Mouse (Mus musculus) telencephalon, adult 2 months (tissue): ENCODE data around the gene Zfp655.
"Not testable (repeated sequence)": the region's sequence is repeated elsewhere in the genome, so short reads cannot be mapped to it uniquely, and the experiment has no call there.

Source experiments
- DNase-seq: peaks from one replicate; pipeline ENCODE4 v3.0.0-alpha.2; 2011; ENCODE audit warnings: low read depth, low spot score

The Zfp655 gene

GRCm38 (mm10) chr5:145222840-145223239 is 8.7 kb upstream of the Zfp655 start:
- no peak for DNase-seq

DNA sequence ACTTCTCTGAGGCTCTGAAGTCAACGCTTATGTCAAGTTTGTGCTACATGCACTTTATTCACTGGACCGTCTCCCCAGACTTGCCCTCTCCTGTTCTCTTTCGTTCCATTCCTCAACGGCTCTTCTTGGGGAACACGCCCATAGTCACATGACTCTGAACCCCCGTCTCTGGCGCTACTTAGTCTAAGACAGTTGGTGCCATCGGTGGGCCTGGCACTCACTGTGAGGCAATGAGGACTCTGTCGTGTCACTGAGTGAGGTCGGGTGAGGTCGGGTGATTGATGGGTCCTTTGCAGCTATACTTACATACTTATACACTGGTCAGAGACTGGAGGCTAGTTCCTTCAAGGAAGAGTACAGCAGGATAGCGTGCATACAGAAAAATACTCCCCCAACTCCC is 8.1 kb upstream of the Zfp655 start:
- no peak for DNase-seq

GRCm38 (mm10) chr5:145226453-145226852 is 5.1 kb upstream of the Zfp655 start:
- no peak for DNase-seq

GRCm38 (mm10) chr5:145229283-145229682 is 2.2 kb upstream of the Zfp655 start:
- not testable (repeated sequence) for DNase-seq

- no peak for DNase-seq
Observed at GRCm38 (mm10) chr5:145230641-145231040, 874 bp upstream of the Zfp655 start.

DNA sequence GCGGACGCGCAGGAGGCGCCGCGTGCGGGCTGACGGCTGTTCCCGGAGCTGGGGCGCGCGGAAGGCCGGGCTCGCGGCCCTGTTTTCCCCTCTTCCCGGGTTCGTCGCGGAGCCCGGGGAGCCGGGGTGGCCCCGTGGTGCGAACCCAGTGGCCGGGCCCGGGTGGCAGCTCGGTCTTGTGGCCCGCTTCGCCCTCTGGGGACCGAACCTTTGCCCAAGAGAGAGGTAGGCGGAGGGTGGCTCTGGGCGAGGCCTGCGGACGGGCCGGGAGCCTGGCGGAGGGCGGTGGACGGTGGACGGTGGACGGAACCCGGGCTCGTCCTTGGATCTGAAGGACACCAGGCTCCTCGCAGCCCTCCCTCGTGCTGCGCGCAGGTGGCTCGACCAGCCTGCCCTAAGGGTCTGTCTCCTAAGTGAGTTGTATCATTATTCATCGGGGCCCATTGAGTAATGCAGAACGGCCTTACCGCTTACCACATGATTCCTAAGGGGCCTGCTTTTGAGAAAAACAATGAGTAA is 437 bp downstream of the Zfp655 start:
- DNase-seq = no peak

DNA sequence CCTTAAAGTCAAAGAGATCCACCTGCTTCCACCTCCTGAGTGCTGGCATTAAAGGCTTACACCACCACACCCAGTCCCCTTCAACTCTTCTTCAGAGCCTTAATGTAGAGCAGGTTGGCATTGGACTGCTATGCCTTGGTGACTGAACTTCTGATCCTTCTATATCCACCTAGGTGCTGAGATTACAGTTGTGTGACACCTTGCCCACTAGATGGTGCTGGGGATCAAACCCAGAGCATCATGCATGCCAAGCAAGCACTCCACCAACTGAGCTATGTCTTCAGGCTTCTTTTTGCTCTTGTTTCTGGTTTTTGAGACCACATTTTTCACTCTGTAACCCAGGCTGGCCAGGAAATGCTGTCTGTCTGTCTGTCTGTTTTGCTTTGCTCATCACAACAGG is 3.1 kb downstream of the Zfp655 start:
- DNase-seq = no peak

- no peak for DNase-seq
Observed at GRCm38 (mm10) chr5:145249520-145249919, 18.0 kb downstream of the Zfp655 start.

DNA sequence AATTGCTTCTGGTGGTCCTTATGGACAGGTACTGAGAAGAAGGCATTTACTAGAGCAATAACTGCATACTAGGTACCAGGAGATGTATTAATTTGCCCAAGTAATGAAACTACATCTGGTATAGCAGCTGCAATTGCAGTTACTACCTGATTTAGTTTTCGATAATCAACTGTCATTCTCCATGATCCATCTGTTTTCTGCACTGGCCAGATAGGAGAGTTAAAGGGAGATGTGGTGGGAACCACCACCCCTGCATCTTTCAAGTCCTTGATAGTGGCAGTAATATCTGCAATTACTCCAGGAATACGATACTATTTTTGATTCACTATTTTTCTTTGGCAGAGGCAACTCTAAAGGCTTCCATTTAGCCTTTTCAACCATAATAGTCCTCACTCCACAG is 42.1 kb downstream of the Zfp655 start:
- DNase-seq = not testable (repeated sequence)

DNA sequence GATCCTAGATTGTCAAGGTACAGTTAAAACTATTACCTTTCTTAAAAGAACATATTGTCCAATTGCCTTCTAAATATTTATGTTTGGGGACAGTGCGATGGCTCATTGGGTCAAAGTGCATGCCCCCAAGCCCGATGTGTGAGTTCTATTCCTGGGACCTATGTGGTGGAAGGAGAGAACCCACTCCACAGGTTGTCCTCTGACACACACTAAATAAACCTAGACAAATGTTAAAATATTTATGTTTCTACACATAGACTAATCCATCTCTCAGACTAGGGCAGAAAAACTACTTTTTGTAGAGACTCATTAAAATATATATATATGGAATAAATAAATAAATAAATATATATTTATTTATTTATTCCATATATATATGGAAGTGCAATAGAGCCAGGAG is 48.4 kb downstream of the Zfp655 start:
- DNase-seq = no peak

- DNase-seq = peak; percentile 93
Observed at GRCm38 (mm10) chr5:145280371-145281143, 49.0 kb downstream of the Zfp655 start, which contains the start of gene Zscan25. Gene Zscan25 (plus strand): TSS chr5:145280500.

DNA sequence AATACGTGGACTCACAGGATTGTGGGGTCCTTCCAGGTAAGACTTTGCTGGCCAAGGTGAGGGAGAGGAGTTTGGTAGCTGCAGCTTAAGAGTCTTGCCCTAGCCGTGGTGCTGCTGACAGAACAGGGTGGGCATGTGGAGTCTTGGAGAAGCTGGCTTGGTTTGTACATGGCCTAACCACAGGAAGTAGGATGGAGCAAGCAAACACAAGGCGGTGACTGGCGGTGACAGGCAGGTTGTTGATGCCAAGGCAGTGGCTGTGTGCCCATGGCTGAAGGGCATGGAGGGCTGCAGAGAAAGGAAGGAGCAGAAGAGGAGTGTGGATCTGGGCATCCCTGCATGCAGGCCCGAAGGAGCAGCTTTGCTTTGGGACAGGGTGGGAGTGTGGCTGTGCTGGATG is 56.9 kb downstream of the Zfp655 start:
- no peak for DNase-seq

- DNase-seq = no peak
Observed at GRCm38 (mm10) chr5:145290697-145291096, 59.2 kb downstream of the Zfp655 start.

DNA sequence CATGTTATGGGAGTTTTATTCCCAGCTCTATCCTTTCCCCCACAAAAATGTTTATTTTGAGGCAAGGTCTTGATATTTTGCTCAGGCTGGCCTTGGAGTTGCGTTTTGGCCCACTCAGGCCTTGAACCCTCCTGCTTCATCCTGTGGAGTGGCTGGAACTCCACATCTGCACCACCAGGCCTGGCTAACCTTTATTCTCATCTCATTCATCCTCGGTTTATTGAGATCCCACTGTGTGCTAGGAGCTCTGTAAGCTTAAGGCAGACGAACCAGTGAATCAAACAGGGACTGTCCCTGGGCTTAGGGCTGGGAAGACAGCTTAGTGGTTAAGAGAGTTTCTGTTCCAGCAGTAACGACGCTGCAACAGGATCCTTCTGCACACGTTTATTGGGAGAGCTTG is 60.9 kb downstream of the Zfp655 start:
- DNase-seq = no peak
